Mouse (Mus musculus): ENCODE data around the gene Def8.
"Not testable (repeated sequence)": the region's sequence is repeated elsewhere in the genome, so short reads cannot be mapped to it uniquely, and the experiment has no call there.

GRCm38 (mm10) chr8:123474549-123474948 is 51.2 kb downstream of the Def8 start:
- TF ChIP-seq CTCF (IDR thresholded peaks at IDR 0.05; ENCODE audit: low read depth); EP300 (optimal IDR thresholded peaks at IDR 0.05): not testable (repeated sequence)

Data from stomach, postnatal 0 days (tissue).